Mouse (Mus musculus) B cell, adult 2 months (primary cell): Measurements from ENCODE around the gene Trub1.
A peak's percentile ranks its signal among the peaks of the same experiment; 100 is the strongest.

ENCODE experiments used
- DNase-seq, 2 experiments: peaks; one replicate each; pipeline ENCODE4 v3.0.0; 2022

The Trub1 gene

DNA sequence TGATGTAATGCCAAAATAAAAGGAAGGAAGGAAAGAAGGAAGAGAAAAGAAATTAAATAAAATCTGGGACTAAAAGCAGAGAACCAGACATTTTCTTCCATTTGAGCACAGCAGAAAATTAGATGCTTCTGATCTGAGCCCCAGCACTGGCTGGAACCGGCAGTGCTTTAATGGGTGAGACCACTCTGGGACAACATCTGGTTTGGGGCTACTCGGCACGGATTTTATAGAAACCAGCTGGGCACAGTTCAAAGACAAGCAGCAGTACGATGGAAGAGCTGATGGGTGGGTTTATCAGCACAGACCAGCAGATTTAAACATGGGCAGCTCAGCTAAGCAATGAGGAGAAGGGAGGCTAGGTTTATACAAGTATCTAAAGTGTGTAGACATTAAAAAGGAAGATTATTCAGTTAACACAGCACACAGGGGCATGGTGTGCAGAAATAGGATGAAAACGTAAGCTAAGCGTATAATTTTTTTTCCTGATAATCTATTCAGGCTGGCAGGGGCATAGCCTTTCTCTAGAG is 46.2 kb downstream of the Trub1 start:
- DNase-seq: no peak

DNA sequence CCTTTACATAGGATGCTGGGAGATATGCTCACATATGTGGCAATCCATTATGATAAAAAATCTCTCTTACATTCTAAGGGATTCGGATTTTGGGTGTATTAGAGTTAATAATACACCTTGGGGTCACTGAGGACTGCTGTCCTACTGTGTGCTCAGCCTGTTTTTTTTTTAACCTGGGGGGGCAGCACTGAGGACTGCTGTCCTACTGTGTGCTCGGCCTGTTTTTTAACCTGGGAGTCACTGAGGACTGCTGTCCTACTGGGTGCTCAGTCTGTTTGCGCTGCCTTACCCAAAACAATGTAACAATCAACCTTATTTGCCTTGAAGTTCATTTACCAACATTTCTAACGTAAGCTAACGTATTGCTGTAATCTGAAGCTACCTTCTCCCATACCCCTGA is 47.5 kb downstream of the Trub1 start:
- DNase-seq: no peak

DNA sequence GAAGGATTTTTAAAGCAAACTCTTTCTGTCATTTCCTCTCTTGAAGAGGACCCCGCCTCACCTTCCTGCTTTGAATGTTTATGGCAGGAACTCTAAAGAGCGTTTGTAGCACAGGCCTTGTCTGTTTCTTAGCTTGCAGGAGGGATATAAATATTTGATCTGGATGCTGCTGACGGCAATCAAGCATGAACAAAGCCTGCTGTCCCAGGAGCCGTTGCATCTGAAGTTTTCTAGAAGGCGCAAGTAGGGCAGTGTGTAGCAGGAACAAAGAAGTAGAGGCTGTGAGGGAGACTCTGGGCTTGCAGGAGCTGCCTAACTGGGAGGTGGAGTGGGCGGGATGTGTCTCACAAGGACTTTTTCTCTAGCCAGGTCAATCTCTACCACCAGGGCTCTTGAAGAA is 50.4 kb downstream of the Trub1 start:
- no peak for DNase-seq

DNA sequence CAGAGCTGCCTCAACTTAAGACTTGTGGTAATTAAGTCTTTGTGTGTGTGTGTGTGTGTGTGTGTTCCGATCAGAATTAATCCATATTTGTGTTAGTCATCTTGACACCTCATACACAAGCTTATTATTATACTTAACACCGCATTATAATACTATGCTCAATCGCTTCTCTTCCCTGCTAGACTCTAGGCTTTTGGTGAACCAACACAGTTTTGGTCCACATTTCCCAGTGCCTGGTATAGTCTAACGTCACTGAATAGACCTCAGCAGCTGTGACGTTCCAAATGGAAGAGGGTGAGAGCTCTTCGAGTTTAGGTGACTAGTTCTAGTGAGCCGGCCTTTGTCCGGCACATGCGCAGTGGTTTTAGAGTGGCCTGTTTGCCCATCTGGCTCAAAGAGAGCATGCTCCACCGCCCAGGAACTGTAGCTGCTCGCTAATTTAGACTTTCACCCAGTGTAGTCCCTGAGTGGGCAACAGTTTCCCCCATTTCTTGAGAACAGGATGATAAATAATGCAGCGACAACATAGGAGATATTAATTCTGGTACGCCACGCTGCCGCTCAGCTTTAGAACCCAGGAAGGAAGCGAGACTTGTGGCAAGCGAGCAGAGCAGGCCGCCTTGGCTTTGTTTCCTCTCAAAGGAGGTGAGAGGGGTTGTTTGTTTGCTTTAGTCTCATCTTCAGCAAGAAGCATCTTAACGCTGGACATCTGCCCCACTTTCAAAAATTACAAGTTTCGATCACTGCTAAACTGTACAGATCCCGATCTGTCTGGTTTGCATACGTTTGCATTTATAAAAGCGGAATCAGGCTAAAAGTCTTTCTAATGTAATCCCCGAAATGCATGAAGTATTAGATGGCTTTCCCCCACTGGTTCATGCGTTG is 52.6 kb downstream of the Trub1 start:
- no peak for DNase-seq

DNA sequence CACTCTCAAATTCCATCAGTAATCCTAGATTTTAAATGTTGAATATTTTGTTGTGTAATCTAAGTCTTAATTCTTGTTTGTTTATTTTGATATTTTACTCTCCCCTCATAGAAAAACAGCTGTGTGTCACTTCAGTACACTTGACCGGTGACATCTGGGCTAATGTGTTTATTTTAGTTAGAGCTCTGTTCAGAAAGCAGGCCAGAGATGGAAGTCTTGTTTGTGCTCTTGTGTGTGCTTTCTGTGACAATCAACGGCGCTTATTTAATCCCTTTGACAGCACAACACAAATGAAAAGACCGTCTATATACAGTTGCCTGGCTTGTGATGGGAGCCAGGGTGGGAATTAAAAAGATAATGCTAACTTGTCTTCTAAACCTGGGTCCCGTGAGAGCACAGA is 53.9 kb downstream of the Trub1 start:
- no peak for DNase-seq

DNA sequence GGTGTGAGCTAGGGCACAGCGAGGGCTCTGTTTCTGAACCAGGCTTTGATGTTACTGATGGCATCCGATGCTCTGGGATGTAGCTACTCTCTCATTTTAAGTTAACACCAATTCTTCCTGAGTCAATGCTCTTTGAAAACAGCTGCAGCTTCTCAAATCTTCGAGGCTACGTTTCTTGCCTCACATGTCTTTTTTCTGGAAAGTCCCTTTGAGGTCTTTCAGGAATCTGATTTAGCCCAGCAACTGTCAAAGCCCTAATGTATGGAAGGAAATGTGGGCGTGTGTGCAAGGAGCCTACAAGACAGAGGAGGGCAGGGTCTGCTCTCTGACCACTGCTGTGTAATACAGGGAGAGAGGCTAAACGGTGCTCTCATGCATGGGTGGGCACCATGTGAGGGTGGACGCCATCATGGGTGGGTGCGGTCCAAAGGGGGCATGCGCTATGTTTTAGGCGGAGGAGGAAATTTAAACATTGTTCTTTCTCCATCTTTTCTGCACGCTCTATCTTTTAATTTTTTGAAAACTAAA is 55.6 kb downstream of the Trub1 start:
- DNase-seq: no peak

DNA sequence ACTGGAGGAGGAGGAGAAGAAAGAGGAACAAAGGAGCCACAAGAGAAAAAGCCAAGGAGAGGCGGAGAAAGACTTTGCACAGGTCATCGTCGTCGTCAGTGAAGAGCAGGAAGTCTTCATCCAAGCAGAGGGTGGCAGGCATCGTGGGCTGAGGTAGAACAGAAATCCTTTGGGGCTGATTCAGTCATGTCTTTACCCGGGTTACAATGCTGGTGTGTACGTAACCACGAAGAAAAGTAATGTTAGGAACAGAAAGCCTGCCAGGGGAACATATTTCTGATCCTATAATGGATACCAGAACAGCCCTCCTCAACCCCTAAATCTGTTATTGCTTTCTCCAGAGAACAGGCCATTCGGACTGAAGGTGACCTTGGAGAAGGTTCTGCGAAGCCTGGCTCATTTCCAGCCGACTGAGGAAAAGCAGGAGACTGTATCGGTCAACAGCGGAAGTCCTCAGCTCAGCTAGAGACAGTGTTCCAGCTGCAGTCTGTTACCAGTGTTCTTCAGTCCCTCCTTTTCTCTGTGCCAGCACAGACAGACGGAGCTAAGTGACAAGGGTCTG is 57.1 kb downstream of the Trub1 start:
- DNase-seq: no peak

DNA sequence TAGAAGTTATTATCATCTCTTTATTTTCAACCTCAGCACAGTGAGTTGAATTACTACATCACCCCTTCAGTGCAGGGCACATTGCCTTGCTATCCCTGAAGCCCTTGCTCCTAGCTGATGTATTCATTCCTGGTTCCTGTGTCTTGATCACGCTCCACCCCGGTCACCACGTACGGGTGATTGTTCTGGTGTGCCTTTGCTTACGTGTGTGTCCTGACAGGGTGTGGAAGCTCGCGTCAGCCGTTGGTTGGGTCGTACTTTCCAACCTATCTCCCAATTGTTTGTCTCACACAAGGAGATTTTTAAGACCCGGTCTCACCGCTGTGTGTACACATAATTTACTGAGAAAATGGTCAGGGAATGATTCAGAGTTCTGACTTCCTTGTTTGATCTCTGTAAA is 58.1 kb downstream of the Trub1 start:
- no peak for DNase-seq

DNA sequence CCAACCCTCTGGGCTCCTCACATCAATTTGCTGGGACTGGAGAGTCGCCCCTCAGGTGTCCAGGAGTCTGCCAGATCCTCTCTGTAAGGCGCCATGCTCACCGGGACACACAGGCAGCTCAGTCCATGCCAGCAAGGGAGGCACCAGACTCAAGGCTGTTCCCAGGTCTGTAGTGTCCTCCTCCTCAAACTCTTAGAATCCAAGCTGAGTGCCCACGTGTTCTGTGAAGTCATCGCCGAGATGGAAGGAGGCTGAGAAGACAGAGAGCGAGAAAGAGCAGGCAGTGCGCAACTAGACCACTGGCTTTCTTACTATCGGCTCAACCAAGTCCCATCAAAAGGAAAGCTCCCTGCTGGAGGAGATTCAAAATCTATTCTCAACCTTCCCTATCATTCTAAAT is 60.4 kb downstream of the Trub1 start:
- no peak for DNase-seq

DNA sequence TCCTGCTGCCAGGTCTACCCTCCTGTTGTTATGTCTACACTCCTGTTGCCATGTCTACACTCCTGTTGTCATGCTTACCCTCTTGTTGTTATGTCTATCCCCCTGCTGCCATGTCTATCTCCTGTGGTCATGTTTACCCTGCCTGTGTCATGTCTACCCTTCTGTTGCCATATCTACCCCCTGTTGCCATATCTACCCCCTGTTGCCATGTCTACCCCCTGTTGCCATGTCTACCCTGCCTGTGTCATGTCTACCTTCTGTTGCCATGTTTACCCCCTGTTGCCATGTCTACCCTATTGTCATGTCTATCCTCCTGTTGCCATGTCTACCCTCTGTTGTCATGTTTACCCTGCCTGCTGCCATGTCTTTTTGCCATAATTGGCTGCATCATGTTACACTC is 69.0 kb downstream of the Trub1 start:
- DNase-seq: peak; percentile 38 to 56

DNA sequence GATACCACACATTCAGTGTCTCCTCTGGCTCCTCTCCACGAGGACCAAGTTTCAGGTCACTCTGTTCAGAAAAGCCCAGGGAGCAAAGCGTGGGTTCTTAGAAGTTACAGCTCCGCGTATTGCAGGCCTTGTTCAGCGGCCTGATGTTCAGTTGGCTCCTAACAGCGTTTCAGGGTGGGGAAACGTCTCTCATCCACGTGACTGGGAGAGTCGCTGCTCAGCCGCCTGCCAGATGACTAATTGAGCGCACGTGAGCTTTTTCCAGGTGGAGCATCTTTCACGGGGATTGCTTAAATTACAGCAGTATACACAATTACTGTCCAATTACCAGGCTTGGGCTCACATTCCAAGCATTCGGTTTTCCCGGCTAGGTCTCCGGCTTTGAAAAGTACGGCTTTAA is 70.7 kb downstream of the Trub1 start:
- DNase-seq: no peak

DNA sequence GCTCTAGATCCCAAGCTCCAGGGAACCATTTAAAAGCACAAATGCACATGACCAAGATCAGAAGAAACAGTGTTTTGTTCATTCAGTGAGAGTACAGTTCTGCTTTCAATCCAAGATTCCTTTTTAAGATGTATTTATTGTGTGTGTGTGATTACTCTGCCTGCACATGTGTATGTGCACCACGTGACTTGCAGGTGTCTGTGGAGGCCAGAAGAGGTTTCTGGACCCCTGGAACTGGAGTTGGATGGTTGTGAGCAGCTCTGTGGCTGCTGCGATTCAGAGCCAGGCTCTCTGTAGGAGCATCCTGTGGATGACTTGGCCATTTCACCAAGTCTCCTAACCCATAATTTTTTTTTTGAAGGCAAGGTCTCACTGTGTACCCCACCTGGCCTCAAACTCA is 73.0 kb downstream of the Trub1 start:
- DNase-seq: no peak

DNA sequence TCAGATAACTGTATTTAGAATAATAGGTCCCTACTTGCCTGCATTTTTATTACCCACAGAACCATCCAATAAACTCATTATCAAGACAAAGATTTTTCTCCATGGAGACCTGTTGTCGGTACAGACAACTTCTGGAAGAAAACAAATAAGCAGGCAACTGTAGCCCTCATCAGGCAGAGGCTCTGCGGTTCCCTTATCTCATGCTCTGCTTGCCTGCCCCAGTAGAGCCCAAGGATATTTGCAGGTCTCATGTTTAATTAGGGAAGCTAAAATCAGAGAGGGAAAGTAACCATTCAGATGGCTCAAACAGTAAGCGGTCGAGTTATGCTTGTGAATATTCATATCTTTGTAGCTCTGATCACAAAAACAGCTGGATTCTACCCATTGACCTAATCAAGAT is 77.5 kb downstream of the Trub1 start:
- no peak for DNase-seq

DNA sequence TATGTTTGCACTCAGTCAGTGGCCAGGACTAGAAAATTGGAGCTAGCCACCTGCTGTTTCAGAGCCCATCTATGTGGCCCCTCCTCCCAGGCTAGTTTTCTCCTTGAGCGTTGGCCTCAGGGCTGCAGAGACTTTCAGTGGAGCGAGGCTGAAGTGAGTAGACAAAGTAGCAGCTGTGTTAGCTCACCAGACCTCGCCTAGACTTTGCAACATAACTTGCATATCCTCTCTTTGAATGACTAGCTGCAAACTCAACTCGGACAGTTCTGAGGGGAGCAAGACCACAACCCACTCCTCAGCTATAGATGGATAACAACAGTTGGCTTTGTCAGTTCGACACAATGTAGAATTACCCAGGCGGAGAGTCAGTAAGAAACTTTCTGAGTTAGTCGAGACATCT is 81.5 kb downstream of the Trub1 start:
- no peak for DNase-seq

DNA sequence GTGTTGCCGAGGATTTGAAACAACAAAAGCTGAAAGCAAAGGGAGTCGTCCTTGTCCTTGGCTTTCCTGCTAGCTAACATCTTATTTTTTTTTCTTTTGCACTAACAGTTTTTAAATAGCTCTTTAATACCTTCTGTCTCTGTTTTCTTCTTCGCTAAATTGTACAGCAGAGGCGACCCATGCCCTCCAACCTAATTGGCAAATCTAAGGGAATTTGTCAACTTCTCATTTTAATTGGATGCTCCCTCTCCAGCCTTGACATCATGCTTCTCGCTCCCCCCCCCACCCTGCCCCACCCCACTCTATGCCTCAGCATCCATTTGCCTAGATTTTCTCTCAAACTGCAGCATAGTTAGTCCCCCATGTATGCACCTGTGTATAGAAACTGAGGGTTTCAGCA is 83.8 kb downstream of the Trub1 start:
- no peak for DNase-seq

DNA sequence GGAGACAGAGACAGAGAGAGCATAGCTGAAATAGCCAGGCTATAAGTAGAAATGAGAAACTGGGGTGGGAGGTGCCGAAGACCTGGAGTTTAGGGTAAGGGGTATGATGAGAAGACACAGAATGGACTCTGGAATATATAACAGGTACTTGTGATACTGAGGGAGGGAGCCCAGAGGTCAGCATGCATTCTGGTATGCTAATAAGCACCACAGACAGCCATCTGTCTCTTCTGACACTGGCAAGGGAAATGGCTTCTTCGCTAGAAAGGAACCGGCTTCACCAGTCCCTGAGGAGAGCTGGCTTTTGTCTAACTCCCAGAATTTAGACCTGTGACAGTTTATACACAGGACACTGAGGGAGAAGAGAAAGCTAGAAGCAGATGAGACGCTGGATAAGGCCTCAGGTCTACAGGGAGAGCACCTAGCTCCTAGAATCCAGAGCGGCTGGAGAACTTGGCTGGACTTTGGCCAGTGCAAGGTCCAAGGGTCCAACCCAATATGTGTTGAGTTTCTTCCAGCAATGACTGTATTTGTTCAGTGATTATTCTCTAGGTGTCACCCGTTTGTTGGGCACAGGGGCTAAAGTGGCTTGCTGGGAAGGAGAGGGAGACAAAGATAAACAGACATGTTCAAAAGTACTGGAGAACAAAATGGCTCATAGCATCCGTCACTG is 84.9 kb downstream of the Trub1 start:
- no peak for DNase-seq

DNA sequence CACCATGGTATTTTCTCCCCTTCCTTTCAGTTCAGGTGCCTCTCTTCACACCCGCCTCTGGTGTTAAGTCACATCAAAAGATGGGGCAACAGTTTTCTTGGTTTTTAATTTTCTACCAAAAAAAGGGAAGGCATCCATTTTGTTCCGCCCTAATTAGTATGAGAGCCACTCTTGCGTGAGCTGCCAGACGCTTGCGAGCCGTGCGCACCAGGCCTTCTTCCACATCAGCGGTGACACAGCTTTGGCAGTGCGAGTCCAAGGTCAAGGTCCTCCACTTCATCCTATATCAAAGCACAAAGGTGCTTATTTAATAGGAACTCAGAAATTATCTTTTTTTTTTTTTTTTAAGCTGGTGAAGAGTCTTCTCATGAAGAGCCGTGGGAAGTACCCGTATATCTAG is 87.4 kb downstream of the Trub1 start:
- DNase-seq: no peak
